Mouse (Mus musculus) erythroblast, embryonic 14.5 days (primary cell): ENCODE measurements at regions not wholly inside any gene's neighbourhood (a gene's known extent, or its start where the extent isn't known, plus 50 kb on each side); places are given as distances from the start of the nearest gene placed in this dataset.

Experiments
- GATA1 ChIP-seq: IDR thresholded peaks from 2 replicates; pipeline ENCODE4 v1.6.1; 2012; ENCODE audit warnings: low read length, inconsistent platforms, mixed read lengths
- TAL1 ChIP-seq: IDR thresholded peaks from 3 replicates; pipeline ENCODE4 v1.6.1; 2012; ENCODE audit warnings: low read length, inconsistent platforms, mixed read lengths

DNA sequence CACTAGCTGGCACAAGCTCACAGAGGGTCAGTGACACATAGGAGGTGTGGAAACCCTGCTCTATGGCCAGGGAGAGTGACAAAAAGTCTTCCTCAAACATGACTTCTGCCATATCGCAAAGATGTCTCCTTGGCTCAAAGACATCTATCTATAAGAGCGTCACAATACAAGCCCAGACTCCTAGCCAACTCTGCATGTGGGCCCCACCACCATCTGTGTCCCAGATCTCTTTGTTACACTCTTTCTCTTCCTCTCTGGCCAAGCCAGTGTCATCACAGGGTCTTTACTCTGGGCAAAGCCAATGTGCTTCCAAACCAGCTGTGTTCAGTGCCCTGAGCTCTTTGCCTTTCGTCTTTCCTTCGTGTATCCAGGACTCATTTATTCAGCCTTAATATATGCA, 143.0 kb upstream of the Rybp start:
- TF ChIP-seq TAL1 (no peak), GATA1 (no peak)
